Mouse (Mus musculus) embryonic fibroblast, embryonic 13.5 days (primary cell): Measurements from ENCODE around the gene Tsc2. TPM values are rescaled to one million over a fixed set of nuclear protein-coding genes. Genes with fewer than 3 reads are reported as not detected.

Experiments used
- H3K27ac ChIP-seq: 2 replicates; pipeline ENCODE4 v1.5.1; 2012; ENCODE audit warnings: low read length, control low read depth, inconsistent platforms; ENCODE audit not compliant: insufficient read depth
- H3K4me1 ChIP-seq: 2 replicates; pipeline ENCODE4 v1.6.1; 2011; ENCODE audit warnings: low read length; ENCODE audit not compliant: control insufficient read depth, insufficient read depth
- H3K4me3 ChIP-seq: 2 replicates; pipeline ENCODE4 v1.5.1; 2011; ENCODE audit warnings: mild to moderate bottlenecking, control low read depth, low read length; ENCODE audit not compliant: insufficient read depth
- CTCF ChIP-seq: IDR thresholded peaks from 2 replicates; pipeline ENCODE4 v1.5.1; 2011; ENCODE audit warnings: mild to moderate bottlenecking, control low read depth, low read length, moderate library complexity, borderline replicate concordance; ENCODE audit not compliant: insufficient read depth
- POLR2A ChIP-seq: IDR thresholded peaks from 2 replicates; pipeline ENCODE4 v1.6.1; 2011; ENCODE audit warnings: low read depth, mild to moderate bottlenecking, control low read depth, low read length, moderate library complexity
- polyA plus RNA-seq: library from polyadenylated mRNA; stranded (reverse); fragments of >200 nt; gene quantifications from 2 replicates; pipeline ENCODE4 v1.2.4, GENCODE M21; 2011; ENCODE audit warnings: low read depth; ENCODE audit not compliant: missing spikeins, insufficient read length

Tsc2 gene
- polyA plus RNA-seq, 1 experiment: 75.0 TPM

- no peak overlapping the region for H3K27ac ChIP-seq
- no peaks in the 10 kb centered on the region for H3K4me1 ChIP-seq
- H3K4me3 ChIP-seq: no peak overlapping the region
- TF ChIP-seq CTCF (no peak), POLR2A (no peak)
Measured at GRCm38 (mm10) chr17:24573811-24574210, 58.6 kb downstream of the Tsc2 start.

- Histone ChIP-seq H3K4me1 (no peaks in the 10 kb centered on the region), H3K4me3 (no peak overlapping the region), H3K27ac (no peak overlapping the region)
- TF ChIP-seq POLR2A (no peak), CTCF (no peak)
Measured at GRCm38 (mm10) chr17:24572651-24573245, 59.7 kb downstream of the Tsc2 start.

GRCm38 (mm10) chr17:24569837-24570236 lies 62.6 kb downstream of the Tsc2 start:
- TF ChIP-seq POLR2A (no peak), CTCF (no peak)
- no peak overlapping the region for H3K27ac ChIP-seq
- H3K4me3 ChIP-seq: no peak overlapping the region
- no peaks in the 10 kb centered on the region; the same call in 1 of the 2 replicates for H3K4me1 ChIP-seq

DNA sequence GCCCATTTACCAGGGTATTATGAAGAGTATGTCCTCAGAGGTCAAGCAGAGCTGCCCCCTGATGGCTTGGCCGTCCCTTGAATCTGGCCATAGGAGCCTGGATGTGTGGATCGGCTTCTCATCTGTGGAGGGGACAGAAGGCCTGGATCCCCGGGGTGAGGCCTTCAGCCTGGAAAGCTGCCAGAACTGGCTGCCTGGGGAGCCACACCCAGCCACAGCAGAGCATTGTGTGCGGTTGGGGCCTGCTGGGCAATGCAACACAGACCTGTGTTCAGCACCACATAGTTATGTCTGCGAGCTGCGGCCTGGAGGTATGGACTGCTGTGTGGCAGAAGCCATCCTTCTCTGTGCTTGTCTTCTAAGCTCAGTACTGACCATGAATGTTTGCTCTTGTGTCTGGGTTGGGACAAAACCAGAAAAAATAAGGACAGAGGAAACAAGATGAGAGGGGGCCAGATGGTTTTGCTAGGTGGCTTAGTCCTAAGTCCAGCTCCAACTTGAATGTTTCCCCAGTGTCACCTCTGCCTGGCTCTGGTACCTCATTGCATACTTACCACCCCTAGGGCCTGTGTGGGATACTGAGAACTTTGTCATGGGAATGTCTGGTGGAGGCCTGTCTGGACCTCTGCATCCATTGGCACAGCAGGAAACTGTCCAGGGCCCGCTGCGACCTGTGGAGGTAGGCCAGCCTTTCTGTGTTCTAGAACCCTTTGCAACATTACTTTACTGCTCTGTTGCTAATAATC lies 65.2 kb downstream of the Tsc2 start:
- Histone ChIP-seq H3K27ac (no peak overlapping the region), H3K4me1 (no peaks in the 10 kb centered on the region; the same call in none of the 2 replicates), H3K4me3 (no peak overlapping the region)
- no peak for TF ChIP-seq POLR2A
- no peak for TF ChIP-seq CTCF

- Histone ChIP-seq H3K27ac (no peak overlapping the region), H3K4me1 (peaks cover 1% of the 10 kb centered on the region), H3K4me3 (no peak overlapping the region)
- no peak for TF ChIP-seq POLR2A
- TF ChIP-seq CTCF: no peak
Measured at GRCm38 (mm10) chr17:24565792-24566191, 66.6 kb downstream of the Tsc2 start.

GRCm38 (mm10) chr17:24565092-24565491 lies 67.3 kb downstream of the Tsc2 start:
- TF ChIP-seq POLR2A (no peak), CTCF (no peak)
- Histone ChIP-seq H3K27ac (no peak overlapping the region), H3K4me3 (no peak overlapping the region), H3K4me1 (peaks cover 7% of the 10 kb centered on the region)

DNA sequence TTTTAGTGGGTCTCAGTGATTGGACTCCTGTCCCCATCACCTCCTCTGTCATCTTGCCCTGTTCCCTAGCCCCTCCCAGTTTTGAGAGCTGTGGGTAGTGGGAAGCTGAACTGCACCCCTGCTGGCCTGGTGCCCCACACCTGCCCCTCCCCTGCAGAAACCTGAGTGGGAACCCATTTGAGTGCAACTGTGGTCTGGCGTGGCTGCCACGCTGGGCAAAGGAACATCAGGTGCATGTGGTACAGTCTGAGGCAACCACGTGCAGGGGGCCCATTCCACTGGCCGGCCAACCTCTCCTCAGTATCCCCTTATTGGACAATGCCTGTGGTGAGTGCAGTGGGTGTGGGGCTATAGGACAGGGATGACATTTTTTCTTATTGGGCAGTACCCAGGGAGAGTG lies 68.0 kb downstream of the Tsc2 start:
- Histone ChIP-seq H3K27ac (no peak overlapping the region), H3K4me1 (peaks cover 7% of the 10 kb centered on the region), H3K4me3 (no peak overlapping the region)
- TF ChIP-seq POLR2A (no peak), CTCF (no peak)

- H3K4me1 ChIP-seq: peaks cover 10% of the 10 kb centered on the region
Measured at GRCm38 (mm10) chr17:24563638-24564037, 68.8 kb downstream of the Tsc2 start.

DNA sequence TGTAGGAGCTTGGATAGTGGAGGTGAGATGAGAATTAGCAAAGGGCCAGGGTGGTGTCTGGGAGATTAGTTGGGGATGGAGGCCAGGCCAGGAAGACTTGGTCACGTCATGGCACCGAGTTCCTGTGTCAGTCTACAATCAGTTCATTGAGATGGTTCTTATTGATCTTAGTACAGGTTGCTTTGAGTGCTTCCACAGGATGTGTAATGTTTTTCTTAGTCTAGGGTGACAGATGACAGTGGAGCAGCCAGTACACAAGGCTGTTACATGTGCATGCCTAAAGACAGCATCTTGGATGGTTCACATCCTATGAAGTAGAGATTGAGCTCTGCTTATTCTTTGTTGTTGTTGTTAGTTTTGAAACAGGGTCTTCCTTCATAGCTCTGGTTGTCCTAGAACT lies 70.8 kb downstream of the Tsc2 start:
- H3K4me3 ChIP-seq: no peak overlapping the region
- TF ChIP-seq POLR2A (no peak), CTCF (no peak)
- H3K27ac ChIP-seq: no peak overlapping the region
- H3K4me1 ChIP-seq: peaks cover 24% of the 10 kb centered on the region

More at GRCm38 (mm10) chr17:24563638-24564037, 68.8 kb downstream of the Tsc2 start:
- no peak overlapping the region for H3K4me3 ChIP-seq
- TF ChIP-seq POLR2A (no peak), CTCF (no peak)
- H3K27ac ChIP-seq: no peak overlapping the region

- H3K4me3 ChIP-seq: no peak overlapping the region
- H3K27ac ChIP-seq: no peak overlapping the region
- no peak for TF ChIP-seq POLR2A
- no peak for TF ChIP-seq CTCF
- H3K4me1 ChIP-seq: peaks cover 24% of the 10 kb centered on the region
Measured at GRCm38 (mm10) chr17:24560301-24561028, 72.0 kb downstream of the Tsc2 start.
